Mouse (Mus musculus): ENCODE data around the gene Cyp2d10. TPM values are rescaled to one million over a fixed set of nuclear protein-coding genes. Genes with fewer than 3 reads are reported as not detected.
"Not testable (repeated sequence)": the region's sequence is repeated elsewhere in the genome, so short reads cannot be mapped to it uniquely, and the experiment has no call there.

Cyp2d10 gene
- total RNA-seq, 2 experiments from 2014 or later = not detected

DNA sequence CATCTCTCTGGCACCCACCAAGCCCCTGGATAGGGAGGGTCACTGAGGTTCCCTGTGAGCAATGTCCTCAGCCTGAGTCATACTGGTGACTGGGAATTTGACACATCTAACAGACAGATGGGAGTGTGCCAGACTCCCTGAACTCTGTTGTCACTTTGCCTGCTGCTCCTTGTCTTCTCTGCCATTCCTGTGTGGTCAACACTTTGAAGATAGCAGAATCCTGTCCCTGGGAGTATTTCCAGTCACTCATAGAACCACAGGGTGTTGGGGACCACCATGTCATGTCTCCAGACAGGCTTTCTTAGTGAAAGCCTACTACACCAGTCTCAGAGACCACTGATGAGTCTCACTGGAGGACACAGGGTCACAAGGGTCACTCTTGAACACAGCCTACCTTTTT is 4.9 kb downstream of the Cyp2d10 start:
- DNase-seq (ENCODE audit: low spot score in 2 of 2) = no peak

DNA sequence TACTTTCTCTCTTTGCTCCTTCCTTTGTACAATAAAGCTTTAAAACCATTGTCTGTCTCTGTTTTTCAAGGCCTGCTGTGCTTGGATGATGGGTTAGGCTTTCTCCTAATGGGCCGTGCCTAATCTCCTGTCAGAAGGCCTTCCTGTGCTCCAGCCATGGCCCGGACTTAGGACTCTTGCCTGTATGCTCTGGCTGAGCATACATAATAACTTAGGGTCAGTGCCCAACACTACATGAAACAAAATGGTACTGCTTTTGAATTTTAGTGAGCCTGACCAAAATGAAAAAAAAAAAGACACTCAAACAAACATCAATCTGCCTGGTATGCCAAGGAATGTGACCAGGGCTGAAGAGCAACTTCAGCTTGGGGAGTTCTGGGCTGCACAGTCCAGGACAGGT is 5.5 kb downstream of the Cyp2d10 start:
- DNase-seq (ENCODE audit: low spot score in 2 of 2) = no peak

DNA sequence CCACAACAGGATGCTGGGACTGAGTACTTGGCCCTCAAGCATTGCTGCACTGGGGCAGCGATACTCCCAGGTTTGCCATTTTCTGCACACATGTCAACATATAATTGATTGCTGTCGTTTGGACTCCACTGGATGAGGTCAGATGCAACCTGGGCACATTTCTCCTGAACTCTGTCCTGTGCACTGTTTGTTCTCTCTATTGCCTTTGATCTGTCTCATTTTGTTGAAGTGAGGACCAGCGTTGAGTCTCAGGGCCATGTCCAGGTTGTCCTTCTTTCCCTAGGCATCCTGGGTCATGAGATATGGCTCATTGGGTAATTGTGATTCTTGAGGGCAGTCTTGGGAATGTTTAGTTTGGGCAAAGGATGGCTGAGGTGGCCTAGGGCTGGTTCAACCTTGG is 11.0 kb downstream of the Cyp2d10 start:
- not testable (repeated sequence) for DNase-seq (ENCODE audit: low spot score in 2 of 2)

DNA sequence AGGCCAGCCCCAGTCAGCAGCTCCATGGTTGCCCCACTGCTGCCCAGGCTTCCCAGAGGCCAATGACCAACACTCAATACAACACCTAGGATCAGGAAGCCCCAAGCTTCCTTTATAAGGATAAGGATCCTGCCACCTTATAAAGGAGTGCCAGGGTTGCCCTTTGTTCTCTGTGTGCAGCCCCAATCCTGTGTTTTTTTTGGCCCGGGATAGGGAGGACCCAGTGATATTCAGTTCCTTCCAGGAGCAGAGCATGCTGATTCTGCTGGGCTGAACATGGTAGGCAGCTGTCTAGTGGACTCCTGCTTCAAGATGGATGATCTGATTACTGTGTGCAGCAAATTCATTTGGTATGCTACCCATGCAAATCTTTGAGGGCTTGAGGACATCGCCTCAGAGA is 13.1 kb downstream of the Cyp2d10 start, which contains the start of gene Cyp2d11:
TSS of gene Cyp2d11 (minus strand) at position 101 of the 400 bp plus-strand sequence.
- not testable (repeated sequence) for DNase-seq (ENCODE audit: low spot score in 2 of 2)

DNA sequence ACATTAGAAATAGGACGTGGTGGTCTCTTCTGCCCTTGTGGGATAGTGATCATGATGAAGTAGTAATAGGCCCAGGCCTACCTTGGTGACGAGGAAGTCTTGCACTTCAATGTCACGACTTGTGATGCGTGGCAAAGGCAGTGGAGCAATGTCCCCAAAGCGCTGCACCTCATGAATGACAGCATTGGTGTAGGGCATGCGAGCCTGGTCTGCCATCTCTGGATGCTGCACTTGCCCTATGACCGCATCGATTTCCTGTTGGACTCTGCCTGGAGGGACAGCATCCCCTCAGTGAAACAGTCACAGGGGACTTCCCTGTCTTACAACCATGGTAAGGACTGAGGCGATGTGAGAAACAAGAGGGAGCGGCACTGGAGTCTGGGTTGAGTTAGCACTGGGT is 17.1 kb downstream of the Cyp2d10 start:
- not testable (repeated sequence) for DNase-seq (ENCODE audit: low spot score in 2 of 2)

DNA sequence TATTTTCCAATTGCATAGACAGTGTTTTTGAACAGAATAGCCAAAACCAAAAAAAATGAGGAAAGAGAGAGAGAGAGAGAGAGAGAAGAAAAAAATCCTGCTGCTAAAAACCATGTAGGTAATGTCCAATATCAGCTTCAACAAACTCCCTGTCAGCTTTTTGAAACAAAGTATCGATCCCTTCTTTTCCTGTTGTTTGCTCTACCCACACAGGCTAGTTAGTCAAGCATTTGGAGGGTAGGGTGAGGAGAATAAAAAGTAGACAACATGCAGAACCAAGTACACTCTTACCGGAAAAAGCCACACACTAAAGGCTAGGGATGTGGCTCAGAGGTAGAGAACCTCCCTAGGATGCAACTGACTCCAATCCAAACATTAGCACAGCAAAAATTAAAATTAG is 21.3 kb downstream of the Cyp2d10 start:
- no peak for DNase-seq (ENCODE audit: low spot score in 2 of 2)

DNA sequence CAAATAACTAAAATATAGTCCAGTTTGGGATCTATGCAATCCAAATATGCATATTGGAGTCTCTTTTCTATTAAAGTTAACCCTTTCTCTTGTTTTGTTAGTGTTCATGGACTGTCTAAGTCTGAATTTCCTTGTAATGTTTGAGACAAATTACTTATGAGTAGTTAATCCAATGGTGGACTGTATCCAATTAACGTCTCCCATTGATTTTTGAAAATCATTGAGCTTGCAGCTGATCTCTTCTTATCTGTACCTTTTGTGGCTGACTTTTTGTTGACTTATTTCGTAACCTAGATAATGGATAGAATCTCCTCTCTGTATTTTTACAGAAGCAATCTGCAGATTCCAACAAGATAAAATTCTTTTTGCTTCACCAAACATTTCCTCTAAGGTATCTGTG is 24.6 kb downstream of the Cyp2d10 start:
- no peak for DNase-seq (ENCODE audit: low spot score in 2 of 2)

DNA sequence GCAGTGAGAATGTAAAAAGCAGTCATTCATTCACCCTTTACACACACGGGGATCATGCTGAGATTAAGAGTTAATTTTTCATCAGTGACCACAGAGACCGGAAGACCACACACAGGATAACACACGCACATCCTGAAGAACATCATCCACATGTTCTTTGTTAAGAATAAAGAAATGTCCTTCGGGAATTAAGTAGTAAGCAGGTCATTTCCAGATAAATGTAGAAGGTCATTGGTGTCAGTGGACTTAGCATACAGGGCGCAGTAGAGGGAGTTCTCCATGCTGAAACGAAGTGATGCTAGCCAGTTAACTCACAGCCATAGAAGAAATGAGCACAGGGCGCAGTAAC is 26.3 kb downstream of the Cyp2d10 start:
- no peak for DNase-seq (ENCODE audit: low spot score in 2 of 2)

DNA sequence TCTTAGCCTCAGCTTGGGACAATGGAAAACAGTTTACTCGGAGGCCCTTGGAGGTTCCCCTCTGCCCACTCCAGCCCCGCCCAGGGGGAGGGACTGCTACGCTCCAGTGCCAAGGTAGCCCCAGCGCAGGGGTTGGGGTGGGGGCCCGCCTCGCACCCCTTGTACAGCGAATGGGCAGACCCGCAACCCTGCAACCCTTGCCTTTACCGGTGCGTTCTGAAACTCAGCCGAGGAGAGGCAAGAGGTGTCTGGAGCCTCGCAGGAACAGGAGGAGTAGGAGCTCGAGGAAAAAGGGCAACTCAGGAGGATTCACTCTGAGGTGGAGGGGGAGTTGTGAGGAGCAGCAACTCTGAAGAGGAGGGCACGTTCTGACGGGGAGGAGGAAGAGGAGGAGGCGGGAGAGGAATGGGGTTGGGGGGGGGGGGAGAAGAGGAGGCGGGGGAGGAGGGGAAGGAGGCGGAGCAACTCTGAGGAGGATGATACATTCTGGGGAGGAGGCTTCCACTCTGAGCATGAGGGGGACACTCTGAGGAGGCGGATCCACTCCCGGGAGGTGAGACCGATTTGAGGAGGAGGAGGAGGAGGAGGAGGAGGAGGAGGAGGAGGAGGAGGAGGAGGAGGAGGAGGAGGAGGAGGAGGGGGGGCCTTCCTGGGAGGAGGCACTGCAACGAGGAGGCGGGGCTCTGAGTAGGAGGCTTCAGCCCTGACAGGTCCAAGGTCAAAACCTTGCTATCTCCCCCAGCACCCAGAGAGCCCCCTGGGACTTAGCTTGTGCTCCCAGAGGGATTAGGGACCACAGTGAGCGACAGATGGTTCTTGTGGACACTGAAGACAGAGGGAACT is 26.9 kb downstream of the Cyp2d10 start, which contains the start of gene Cyp2d22:
TSS of gene Cyp2d22 (minus strand) at position 390 of the 843 bp plus-strand sequence.
- DNase-seq (ENCODE audit: low spot score in 2 of 2) = peak; percentile 52 to 67

DNA sequence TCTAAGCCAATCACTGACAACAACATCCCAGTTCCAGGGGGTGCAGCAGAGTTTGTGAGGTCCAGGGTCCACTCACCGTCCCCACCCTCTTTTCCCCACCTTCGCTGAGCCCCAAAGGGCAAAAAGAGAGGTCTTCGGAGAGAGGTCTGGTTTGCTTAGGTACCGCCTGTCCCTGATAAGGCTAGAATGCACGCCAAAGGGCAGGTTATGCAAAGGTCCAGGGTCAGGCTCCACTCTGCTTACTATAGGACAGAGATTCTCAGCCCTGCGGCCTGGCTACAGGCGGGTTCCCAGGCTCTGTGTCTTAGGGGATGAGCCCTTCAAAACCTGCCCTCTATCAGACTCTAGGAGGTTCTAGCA is 27.5 kb downstream of the Cyp2d10 start:
- DNase-seq (ENCODE audit: low spot score in 2 of 2) = no peak

DNA sequence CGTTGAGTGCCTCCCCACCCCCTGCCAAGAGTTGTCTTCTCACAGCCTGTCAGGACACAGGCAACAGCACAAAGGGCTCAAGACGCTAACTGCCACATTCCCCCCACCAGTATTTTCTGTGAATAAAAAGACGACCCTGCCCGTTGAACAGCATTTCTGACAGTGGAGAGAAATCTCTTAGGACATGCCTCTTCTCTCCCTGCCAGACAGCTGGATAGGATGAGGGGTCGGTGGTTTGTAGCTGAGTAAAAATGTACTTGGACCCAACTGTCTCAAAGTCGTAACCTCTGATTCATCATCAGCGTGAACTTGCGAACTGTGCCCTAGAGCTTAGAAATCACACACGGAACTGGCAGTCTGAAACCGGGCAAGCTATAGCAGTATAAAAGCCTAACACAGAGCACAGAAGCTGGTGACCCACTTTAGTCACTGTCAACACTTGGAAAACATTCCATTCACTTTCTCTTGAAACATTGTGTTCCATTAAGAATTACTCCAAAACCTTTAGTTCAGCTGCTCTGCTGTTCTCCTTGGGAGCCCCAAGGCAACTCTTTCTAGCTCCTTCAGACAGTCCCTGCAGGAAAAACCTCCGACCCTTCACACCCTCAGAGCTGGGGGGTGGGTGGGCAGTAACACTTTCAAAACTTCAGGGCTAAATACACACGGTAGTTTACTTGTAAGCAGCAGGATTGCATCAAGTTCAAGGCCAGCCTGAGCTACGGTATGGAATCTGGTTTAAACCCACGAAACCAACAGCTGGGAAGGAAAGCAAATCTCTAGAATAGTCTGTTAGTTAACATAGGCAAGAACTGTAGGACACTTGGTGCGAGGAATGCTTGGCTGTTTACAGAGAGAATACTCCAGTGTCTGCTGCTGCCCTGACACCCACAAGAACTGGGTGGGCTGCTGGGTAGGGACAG is 28.5 kb downstream of the Cyp2d10 start:
- DNase-seq (ENCODE audit: low spot score in 2 of 2) = no peak

DNA sequence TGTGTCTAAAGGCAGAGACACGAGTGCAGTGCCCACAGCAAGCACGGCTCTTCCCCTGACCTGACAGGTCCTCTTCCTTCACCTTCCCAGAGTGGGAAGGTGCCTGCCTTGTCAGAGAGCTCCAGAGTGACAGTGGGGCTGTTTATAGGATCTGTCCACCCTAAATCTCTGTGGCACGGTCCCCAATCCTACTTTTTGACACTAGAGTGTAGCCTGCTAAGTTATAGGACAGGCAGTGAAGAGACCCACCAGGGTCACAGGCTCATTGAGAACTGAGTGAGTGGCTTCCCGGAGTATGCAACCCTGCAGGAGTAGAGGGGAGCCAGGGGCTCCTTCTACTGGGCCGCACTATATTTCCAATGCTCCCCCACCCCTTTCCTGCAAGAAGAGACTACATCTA is 29.3 kb downstream of the Cyp2d10 start:
- DNase-seq (ENCODE audit: low spot score in 2 of 2) = no peak

DNA sequence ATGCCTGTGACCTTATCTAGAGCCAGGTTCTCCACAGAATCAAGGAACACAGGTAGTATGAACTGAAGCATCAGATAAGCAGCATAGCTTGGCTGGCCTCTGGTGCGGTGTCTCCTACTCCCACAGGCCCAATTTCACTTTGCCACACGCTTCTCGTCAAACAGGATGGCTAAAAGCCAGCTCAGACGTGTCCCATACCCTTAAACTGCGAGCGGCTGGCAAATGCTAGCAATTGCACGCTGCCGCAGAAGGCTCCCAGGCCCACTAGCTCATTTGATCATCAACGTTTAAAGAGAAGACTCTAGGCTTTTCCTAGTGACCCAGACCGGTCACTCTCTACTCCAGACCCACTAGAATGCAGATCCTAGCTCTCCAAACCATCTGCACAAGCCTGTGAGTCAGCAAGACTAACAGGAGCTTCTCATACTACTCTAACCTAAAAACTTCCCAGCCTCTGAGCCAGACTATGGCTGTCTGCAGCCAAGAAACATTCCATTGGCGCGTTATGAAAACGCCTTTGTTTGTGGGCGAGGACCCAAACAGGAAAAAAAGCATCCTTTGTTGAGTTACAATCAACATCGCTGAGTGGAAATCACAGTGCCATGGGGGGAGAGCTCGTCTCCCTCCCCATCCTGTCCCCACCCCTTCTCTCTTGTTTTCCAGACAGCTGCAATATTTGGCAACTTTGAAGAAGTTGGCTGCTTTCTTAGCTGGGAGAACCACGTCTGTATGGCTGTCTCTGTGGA is 30.4 kb downstream of the Cyp2d10 start:
- DNase-seq (ENCODE audit: low spot score in 2 of 2) = no peak

DNA sequence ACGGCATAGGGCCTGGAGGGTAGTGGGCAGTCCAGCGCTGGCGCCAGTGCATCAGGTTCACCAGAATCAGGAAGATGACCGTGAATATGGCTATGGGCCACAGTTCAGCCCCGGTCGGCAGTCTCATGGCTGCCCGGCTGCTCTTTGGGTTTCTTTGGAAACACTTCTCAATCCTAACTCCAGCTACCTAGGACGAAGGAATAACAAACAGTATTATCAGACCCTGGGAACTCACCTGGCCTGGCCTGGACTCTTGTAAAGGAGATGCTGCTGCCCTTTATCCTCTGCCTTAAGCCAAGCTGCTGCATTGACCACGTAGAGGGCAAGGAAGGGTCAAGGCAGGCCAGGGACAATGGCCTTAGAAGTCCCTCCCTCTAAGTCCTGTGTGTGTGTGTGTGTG is 31.1 kb downstream of the Cyp2d10 start:
- DNase-seq (ENCODE audit: low spot score in 2 of 2) = no peak

DNA sequence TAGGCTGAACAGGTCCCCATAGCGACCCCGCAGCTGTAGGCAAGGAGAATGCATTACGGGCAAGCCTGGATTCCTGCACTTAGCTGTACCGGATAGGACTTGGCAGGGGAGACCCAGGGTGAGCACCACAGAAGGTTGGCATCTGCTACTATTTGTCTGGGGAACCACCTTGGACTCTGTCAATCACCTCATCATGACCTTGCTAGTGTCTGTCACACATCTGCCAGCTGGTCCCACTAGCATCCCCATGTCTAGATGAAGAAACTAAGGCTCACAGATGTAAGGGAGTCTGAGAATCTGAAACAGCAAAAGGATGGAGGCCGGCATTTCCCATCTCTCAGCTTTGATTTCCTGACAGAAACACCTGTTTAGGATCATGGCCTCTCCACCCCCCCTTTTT is 32.6 kb downstream of the Cyp2d10 start:
- DNase-seq (ENCODE audit: low spot score in 2 of 2) = no peak

DNA sequence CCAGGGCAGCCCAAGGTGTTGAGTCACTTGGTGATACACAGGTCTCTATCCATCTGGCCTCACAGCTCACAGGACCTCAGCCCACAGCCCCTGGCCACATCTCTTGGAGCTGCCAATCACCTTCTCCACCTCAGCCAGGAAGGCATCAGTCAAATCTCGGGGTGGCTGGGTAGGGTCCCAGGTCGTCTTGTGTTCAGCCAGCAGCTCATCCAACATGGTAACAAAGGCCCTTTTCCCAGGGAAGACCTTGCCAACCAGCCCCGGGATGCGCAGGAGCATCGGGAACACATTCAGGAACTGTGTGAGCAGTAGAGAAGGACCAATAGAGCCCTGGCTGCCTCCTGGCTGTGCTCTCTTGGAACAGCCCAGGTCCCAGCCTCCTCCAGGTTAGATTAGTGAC is 34.0 kb downstream of the Cyp2d10 start:
- no peak for DNase-seq (ENCODE audit: low spot score in 2 of 2)

DNA sequence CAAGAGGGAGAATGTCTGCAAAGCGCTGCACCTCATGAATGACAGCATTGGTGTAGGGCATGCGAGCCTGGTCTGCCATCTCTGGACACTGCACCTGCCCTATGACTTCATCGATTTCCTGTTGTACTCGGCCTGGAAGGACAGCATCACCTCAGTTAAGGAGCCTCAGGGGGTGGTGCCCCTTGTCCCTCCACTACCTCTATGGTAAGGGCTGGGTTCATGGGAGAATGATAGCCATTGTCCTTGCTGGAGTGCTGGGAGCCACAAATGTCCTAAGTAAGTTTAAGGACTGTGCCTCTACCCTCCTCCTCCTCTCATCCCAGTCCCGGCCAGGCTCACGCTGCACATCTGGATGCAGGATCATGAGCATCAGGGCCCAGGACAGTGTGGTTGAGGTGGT is 34.5 kb downstream of the Cyp2d10 start:
- DNase-seq (ENCODE audit: low spot score in 2 of 2) = no peak

DNA sequence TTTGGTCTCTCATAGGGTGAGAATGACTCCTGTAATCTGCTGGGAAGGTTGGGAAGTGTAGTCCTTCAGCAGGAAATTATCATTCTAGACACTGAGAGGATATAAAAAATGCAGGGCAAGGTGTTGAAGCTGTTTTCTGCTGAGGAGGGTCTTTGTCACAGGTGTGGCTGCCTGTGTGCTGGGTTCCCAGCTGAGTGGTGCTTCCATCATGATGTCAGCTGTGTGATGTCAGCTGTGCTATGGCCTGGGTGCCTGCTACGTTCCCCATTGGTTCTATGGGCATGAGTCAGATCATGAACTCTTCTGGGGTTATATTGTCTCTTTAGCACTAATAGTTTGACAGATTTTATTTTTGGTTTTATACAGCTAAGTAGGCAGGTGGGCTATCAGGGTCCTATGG is 38.1 kb downstream of the Cyp2d10 start:
- DNase-seq (ENCODE audit: low spot score in 2 of 2) = no peak

DNA sequence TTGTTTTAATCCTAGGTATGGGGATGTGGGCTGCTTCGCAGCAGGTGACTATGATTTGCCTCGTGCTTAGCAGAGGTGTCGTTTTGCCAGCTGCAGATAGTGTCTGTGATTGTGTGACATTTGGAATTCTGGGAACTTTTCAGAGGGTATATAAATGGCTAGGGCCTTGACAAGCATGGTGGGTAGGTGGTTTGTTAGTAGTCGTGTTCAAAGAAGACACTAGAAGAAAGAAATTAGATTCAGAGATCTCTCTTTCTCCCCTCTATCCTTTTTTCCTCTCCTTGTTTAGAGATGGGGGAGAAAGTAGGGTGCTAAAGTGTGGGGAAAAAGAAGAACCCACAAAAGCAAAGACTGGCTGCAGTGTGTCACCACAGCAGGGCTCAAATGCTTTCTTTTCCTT is 38.8 kb downstream of the Cyp2d10 start:
- no peak for DNase-seq (ENCODE audit: low spot score in 2 of 2)

DNA sequence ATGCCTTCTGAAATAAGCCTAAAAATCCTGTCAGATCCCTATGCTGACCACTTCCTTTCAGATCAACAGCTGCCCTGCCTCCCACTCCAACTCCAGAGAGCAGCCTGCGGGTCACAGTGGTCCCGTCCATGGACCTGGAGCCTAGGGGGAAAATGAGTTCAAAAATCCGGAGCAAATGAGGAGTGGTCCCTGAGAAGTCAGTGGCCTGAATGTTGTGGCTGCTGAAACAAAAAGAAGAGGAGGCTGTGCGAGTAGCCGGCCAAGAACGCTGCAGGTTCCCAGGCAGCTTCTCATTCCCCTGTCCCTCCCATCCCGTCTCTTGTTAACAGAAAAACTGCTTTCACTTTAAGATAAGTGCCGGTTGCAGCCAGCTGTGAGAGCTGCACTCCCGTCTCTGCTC is 42.4 kb downstream of the Cyp2d10 start:
- not testable (repeated sequence) for DNase-seq (ENCODE audit: low spot score in 2 of 2)

DNA sequence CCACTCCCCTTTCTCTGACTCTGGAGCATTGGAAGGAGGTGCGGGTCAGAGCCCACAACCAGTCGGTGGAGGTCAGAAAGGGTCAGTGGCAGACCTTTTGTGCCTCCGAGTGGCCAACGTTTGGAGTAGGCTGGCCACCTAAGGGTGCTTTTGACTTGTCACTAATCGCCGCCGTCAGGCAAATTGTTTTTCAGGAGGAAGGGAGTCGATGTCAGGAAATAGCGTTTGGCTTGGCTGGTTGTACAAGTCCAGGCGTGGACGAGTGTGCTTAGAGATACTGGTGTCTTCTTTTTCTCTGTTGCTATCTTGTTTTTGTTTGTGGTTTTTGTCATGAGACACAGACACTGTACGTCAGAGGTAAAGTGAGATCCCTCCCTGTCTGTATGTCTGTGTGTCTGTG is 43.2 kb downstream of the Cyp2d10 start:
- DNase-seq (ENCODE audit: low spot score in 2 of 2) = not testable (repeated sequence)

All from adrenal gland, adult 18-20 months (tissue).